Mouse (Mus musculus) megakaryocyte-erythroid progenitor cell, adult 5-6 weeks (primary cell): ENCODE data around the gene Rpl35a. TPM values are rescaled to one million over a fixed set of nuclear protein-coding genes. Genes with fewer than 3 reads are reported as not detected.

ENCODE experiments used
- ATAC-seq: replicated peaks from 2 replicates; pipeline ENCODE4 v1.8.0; 2016; ENCODE audit warnings: mild to moderate bottlenecking, inconsistent platforms; ENCODE audit not compliant: severe bottlenecking, poor library complexity, low FRiP score, low TSS enrichment
- total RNA-seq, 2 experiments: library from RNA; stranded (forward) in 1 of 2; stranded (reverse) in 1 of 2; fragments of 200-1000, 215-1000 nt in 1 of 2; fragments of >200 nt in 1 of 2; fragmentation: Nextera tagmentation in 1 of 2; gene quantifications; 2 replicates each; pipeline ENCODE4 v1.2.3; 2014 to 2017

Rpl35a gene
- total RNA-seq, 2 experiments from 2014 or later, result 2,153 to 3,282 TPM

DNA sequence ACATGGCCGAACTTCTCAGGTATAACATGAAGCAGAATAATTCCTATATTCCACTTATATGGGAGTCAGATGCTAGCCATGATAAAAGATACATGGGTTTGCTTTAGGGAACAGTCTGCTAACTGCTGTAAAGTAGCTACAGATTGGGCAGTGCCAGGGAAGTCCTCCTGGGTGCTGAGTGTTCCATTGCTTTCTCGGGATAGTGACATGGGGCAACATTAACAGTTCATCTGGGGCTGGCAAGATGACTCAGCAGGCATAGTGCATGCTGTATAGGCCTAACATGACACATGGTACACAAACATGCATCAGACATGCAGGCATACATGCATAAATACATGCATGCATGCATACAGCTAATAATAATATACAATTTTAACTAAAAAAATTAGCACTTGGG, 27.7 kb downstream of the Rpl35a start:
- no peak for ATAC-seq

DNA sequence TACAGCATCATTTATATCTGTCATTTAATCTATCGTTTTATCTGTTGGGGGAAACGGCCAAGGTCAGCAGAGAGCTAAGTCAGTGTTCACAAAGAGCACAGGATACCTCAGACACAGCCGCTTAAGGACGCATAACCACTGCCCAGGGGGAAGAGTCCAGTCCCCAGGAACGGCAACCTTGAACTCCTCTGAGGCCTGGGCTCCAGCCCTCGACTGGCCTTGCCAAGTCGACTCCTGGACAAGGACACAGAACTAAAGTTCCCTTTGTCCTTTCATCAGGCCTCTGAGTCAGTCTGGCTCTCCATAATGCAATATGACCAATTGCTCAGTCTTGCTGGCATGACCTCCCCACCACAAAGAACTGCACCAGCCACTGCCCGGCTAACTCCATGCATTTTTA, 29.4 kb downstream of the Rpl35a start:
- no peak for ATAC-seq

Other genes with a start within 250 kb of the Rpl35a start
- not detected in 2 replicates for gene Smbd1, start 246.0 kb upstream of the Rpl35a start, total RNA-seq (2014; fragmentation: Nextera tagmentation)
- not detected in 2 replicates for gene Smbd1, start 246.0 kb upstream of the Rpl35a start, total RNA-seq (2017)
- 23.3 and 25.4 TPM in 2 replicates for gene Fyttd1, start 179.0 kb upstream of the Rpl35a start, total RNA-seq (2014; fragmentation: Nextera tagmentation)
- gene Fyttd1, start 179.0 kb upstream of the Rpl35a start, total RNA-seq (2017), result 48.8 and 69.4 TPM in 2 replicates
- gene Rubcn, start 178.7 kb upstream of the Rpl35a start, total RNA-seq (2014; fragmentation: Nextera tagmentation), result 5.1 and 6.6 TPM in 2 replicates
- 4.0 and 6.1 TPM in 2 replicates for gene Rubcn, start 178.7 kb upstream of the Rpl35a start, total RNA-seq (2017)
- gene Lrch3, start 142.4 kb upstream of the Rpl35a start, total RNA-seq (2014; fragmentation: Nextera tagmentation), result 15.6 and 27.2 TPM in 2 replicates
- 13.1 and 25.3 TPM in 2 replicates for gene Lrch3, start 142.4 kb upstream of the Rpl35a start, total RNA-seq (2017)
- gene Iqcg, start 235 bp upstream of the Rpl35a start, total RNA-seq (2014; fragmentation: Nextera tagmentation), result 1.4 TPM in 1 of 2 replicates, not detected in the other
- 0.04 and 0.89 TPM in 2 replicates for gene Iqcg, start 235 bp upstream of the Rpl35a start, total RNA-seq (2017)
- 0.87 and 8.1 TPM in 2 replicates for gene Lmln, start 6.1 kb downstream of the Rpl35a start, total RNA-seq (2014; fragmentation: Nextera tagmentation)
- 0.66 and 0.88 TPM in 2 replicates for gene Lmln, start 6.1 kb downstream of the Rpl35a start, total RNA-seq (2017)
- gene Osbpl11, start 128.6 kb downstream of the Rpl35a start, total RNA-seq (2014; fragmentation: Nextera tagmentation), result 7.4 and 10.7 TPM in 2 replicates
- gene Osbpl11, start 128.6 kb downstream of the Rpl35a start, total RNA-seq (2017), result 10.9 and 12.5 TPM in 2 replicates
- gene Snx4, start 195.0 kb downstream of the Rpl35a start, total RNA-seq (2014; fragmentation: Nextera tagmentation), result 24.0 and 36.4 TPM in 2 replicates
- 47.9 and 56.7 TPM in 2 replicates for gene Snx4, start 195.0 kb downstream of the Rpl35a start, total RNA-seq (2017)